8 mouse cellular contexts compared by ENCODE assay signal in genomic region chr5:113771213-113772162, GRCm38 (mm10). TPM values are rescaled to one million over a fixed set of nuclear protein-coding genes. Genes with fewer than 3 reads are reported as not detected.
DNase-seq lines count a peak whose midpoint lies in the region; TF ChIP-seq lines count a peak whose summit lies in the region.

No protein-coding gene starts in this region.

- H3K27me3 ChIP-seq in megakaryocyte, embryonic 14.5 days (replicated peaks): no peaks in the 10 kb centered on the region

- no peak for TF ChIP-seq CTCF in cortical plate, adult 2 months (IDR thresholded peaks at IDR 0.05; ENCODE audit: extremely low read depth, insufficient read depth, low read length)

- peak; percentile 41; the same call in 1 of the 2 replicates for TF ChIP-seq POLR2A in cortical plate, adult 2 months (IDR thresholded peaks at IDR 0.05; ENCODE audit: extremely low read depth, insufficient read depth, low read length)

- H3K9me3 ChIP-seq in megakaryocyte, embryonic 14.5 days: no peaks in the 10 kb centered on the region

- peaks cover 50% of the 10 kb centered on the region for H3K36me3 ChIP-seq in megakaryocyte, embryonic 14.5 days (replicated peaks; ENCODE audit: low read length)

- DNase-seq in adipocyte (ENCODE audit: low spot score): peak; percentile 91
- DNase-seq in gastrocnemius, adult 8-10 months (ENCODE audit: low spot score in 2 of 2): peak; percentile 77 to 82
- peak; percentile 69 for DNase-seq in hindlimb bud, embryonic 11.5 days (ENCODE audit: extremely low spot score, low read depth, low spot score)
- DNase-seq in left cerebral cortex, adult 8-10 months (ENCODE audit: low spot score in 2 of 2): peak; percentile 87 to 89
- DNase-seq in right cerebral cortex, postnatal 10 days (ENCODE audit: low spot score in 2 of 2): peak; percentile 92 to 95
- peak; percentile 80 to 82 for DNase-seq in urinary bladder, postnatal 4 days (ENCODE audit: low spot score in 2 of 2)

- H3K27ac ChIP-seq in cortical plate, adult 2 months (ENCODE audit: insufficient read depth, low read length): peak overlapping the region; percentile 100

- H3K4me1 ChIP-seq in cortical plate, adult 2 months (ENCODE audit: control insufficient read depth, insufficient read depth, low read length): peaks cover 3% of the 10 kb centered on the region; the same call in 1 of the 2 replicates
- peaks cover 65% of the 10 kb centered on the region for H3K4me1 ChIP-seq in megakaryocyte, embryonic 14.5 days

- peak overlapping the region; percentile 99 for H3K4me3 ChIP-seq in cortical plate, adult 2 months (ENCODE audit: insufficient read depth, low read length)
- peak overlapping the region; percentile 99 for H3K4me3 ChIP-seq in megakaryocyte, embryonic 14.5 days (replicated peaks)

RNA-seq across cellular contexts. Expression of gene Sart3, which starts 0.8 kb away (rescaled TPM):
- 33.2 and 39.0 TPM in 2 replicates for polyA plus RNA-seq in cortical plate, adult 2 months (2012; rRNA removed)
- 1 to 10 TPM; 6.3 to 6.9 (median 6.7) TPM for total RNA-seq in gastrocnemius, adult 8-10 months (2022)
- 10 to 100 TPM; 38.2 to 43.8 (median 41.5) TPM for total RNA-seq in left cerebral cortex, adult 8-10 months (2022)
- polyA plus RNA-seq in megakaryocyte, embryonic 14.5 days (2012; ENCODE audit: insufficient read depth, low replicate concordance): 9.0 and 14.3 TPM in 2 replicates

RNA-seq across cellular contexts. Expression of gene Iscu, which starts 1.1 kb away (rescaled TPM):
- polyA plus RNA-seq in cortical plate, adult 2 months (2012; rRNA removed): 190 and 196 TPM in 2 replicates
- 100 to 1,000 TPM; 156 to 185 (median 175) TPM for total RNA-seq in gastrocnemius, adult 8-10 months (2022)
- 100 to 1,000 TPM; 124 to 132 (median 128) TPM for total RNA-seq in left cerebral cortex, adult 8-10 months (2022)
- polyA plus RNA-seq in megakaryocyte, embryonic 14.5 days (2012; ENCODE audit: insufficient read depth, low replicate concordance): 39.7 and 56.2 TPM in 2 replicates

RNA-seq across cellular contexts. Expression of gene Tmem119, which starts 28.8 kb away (rescaled TPM):
- polyA plus RNA-seq in cortical plate, adult 2 months (2012; rRNA removed): 25.4 and 26.0 TPM in 2 replicates
- 1 to 10 TPM in 1 of 4 experiments, under 1 TPM in 3; 0.36 to 1.1 (median 0.77) TPM for total RNA-seq in gastrocnemius, adult 8-10 months (2022)
- total RNA-seq in left cerebral cortex, adult 8-10 months (2022): 10 to 100 TPM; 21.4 to 31.5 (median 25.0) TPM
- 4.0 TPM in 1 of 2 replicates, not detected in the other for polyA plus RNA-seq in megakaryocyte, embryonic 14.5 days (2012; ENCODE audit: insufficient read depth, low replicate concordance)

RNA-seq across cellular contexts. Expression of gene Ficd, which starts 35.9 kb away (rescaled TPM):
- polyA plus RNA-seq in cortical plate, adult 2 months (2012; rRNA removed): 8.2 and 8.5 TPM in 2 replicates
- total RNA-seq in gastrocnemius, adult 8-10 months (2022): 1 to 10 TPM; 9.6 to 9.8 (median 9.7) TPM
- 10 to 100 TPM; 10.8 to 12.7 (median 12.2) TPM for total RNA-seq in left cerebral cortex, adult 8-10 months (2022)
- 1.2 and 2.4 TPM in 2 replicates for polyA plus RNA-seq in megakaryocyte, embryonic 14.5 days (2012; ENCODE audit: insufficient read depth, low replicate concordance)

RNA-seq across cellular contexts. Expression of gene 1700069L16Rik, which starts 46.9 kb away (rescaled TPM):
- polyA plus RNA-seq in cortical plate, adult 2 months (2012; rRNA removed): not detected in 2 replicates
- not detected for total RNA-seq in gastrocnemius, adult 8-10 months (2022)
- not detected for total RNA-seq in left cerebral cortex, adult 8-10 months (2022)
- not detected in 2 replicates for polyA plus RNA-seq in megakaryocyte, embryonic 14.5 days (2012; ENCODE audit: insufficient read depth, low replicate concordance)

Comparison
In these comparisons a context has a peak if more than half of its experiments do, and no peak if none do; other contexts are left out.
1. Peak in every context shown above with its lines: DNase-seq, H3K4me3 ChIP-seq and H3K27ac ChIP-seq.
2. RNA of gene Sart3, which starts 0.8 kb away (total RNA-seq): 38.2 to 43.8 TPM in left cerebral cortex, adult 8-10 months; 6.3 to 6.9 TPM in gastrocnemius, adult 8-10 months; every median in the first group is over 4 times any median in the second.
3. RNA of gene Tmem119, which starts 28.8 kb away (total RNA-seq): 21.4 to 31.5 TPM in left cerebral cortex, adult 8-10 months; 0.36 to 1.1 TPM in gastrocnemius, adult 8-10 months; every median in the first group is over 10 times any median in the second.